Mouse (Mus musculus): ENCODE data around the gene Nipsnap2.
"Not testable (repeated sequence)": the region's sequence is repeated elsewhere in the genome, so short reads cannot be mapped to it uniquely, and the experiment has no call there.

Nipsnap2 gene

DNA sequence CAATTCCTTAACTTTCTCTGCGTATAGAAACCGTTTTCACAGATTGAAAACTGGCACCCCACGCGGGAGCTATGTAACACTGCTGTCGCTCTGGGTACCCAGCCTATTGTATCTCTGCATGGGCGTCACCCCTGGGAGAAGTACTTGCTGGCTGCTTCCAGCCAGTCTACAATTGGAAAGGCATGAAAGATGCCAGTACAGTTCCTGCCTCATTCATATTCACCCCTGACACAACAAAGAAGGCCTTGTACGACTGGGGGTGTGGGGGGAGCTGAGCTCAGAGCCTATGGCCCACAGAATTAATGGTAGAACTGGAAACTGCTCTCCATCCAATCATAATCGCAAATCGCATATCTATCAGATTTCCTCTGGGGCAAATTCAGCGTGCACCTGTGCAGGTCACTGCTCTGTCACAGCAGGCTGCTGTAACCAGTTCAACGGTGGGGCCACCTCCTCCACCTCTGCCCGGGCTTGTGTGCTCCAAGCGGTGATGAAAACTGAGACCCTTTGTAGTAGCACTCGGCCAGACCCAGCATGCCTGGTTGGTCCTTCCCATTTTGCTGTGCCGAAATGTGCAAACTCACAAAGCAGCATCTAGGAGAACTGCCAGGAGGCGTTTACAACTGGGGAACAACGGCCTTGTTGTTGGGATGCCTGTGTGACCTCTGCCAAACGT is 37.1 kb downstream of the Nipsnap2 start:
- no peak for DNase-seq (ENCODE audit: low read depth, low spot score)

DNA sequence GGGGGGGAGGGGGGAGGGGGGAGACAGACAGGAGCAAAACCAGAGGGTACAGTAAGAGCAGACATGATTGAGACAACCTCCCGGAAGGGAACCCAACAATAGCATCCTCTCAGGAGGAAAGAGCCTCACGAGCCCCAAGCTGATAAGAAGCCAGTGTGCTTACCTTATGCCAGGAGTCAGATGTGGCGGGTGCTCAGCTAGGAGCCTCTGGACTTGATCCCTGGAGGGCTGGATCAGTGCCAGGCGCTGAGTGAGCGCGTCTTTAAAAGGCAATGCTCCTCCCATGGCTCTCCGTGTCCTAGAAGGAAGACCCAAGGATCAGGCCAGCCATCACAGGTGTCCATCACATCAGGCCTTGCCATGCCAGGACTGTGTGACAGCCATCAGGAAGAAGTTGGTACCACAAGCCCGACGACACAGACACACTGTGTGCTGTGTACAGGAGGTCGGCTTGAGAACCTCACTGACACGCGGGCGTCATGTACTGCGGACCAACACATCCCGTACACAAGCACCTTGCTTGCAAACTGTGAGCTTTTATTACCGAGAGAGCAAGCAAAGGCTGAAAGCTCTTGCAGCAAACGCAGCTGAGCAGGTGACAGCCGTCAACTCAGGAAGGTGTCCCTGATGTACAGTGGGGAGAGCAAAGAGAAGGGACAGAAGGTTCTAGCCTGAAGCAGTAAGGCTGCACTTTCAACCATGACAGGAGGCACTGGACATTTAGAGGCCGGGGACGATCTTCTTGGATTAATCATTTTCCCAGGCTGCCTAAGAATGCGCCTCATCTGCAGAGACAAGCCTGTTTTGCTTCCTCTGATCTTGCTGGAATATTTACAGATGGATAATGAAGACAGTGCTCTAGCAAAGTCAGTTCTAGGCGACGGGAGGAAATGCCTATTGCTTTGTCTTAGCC is 45.8 kb downstream of the Nipsnap2 start:
- DNase-seq (ENCODE audit: low read depth, low spot score): no peak

DNA sequence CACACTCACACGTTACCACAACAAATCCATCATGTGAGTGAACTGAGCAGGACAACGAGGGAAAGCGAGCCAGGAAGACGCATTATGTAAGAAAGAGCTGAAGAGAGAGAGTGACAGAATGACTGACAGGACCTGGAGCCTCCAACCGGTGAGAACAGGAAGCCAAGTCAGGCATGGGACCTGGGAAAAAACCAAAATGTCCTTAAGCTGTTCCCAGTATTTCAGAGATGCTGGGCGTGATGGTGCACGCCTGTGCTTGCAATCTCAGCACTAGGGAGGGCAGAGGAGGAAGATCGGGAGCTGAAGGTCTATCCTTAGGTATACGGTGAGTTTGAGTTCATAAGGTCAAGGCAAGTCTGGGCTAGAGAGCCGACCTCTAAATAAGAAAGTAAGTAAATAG is 47.6 kb downstream of the Nipsnap2 start:
- no peak for DNase-seq (ENCODE audit: low read depth, low spot score)

DNA sequence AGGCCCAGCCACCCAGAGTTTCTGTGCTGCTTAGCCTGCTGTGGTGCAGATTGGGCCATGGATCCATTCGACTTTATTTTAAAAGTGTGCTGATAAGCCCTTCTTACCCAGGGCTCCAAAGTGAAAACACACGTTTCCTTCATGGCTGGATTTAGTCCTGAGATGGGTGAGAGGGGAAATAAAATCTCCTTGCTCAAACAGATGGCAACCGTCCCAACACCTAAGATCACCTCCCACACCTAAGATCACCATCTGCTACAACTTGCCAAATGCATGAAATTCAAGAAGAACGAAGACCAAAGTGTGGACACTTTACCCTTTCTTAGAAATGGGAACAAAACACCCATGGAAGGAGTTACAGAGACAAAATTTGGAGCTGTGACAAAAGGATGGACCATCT is 48.5 kb downstream of the Nipsnap2 start:
- DNase-seq (ENCODE audit: low read depth, low spot score): not testable (repeated sequence)

DNA sequence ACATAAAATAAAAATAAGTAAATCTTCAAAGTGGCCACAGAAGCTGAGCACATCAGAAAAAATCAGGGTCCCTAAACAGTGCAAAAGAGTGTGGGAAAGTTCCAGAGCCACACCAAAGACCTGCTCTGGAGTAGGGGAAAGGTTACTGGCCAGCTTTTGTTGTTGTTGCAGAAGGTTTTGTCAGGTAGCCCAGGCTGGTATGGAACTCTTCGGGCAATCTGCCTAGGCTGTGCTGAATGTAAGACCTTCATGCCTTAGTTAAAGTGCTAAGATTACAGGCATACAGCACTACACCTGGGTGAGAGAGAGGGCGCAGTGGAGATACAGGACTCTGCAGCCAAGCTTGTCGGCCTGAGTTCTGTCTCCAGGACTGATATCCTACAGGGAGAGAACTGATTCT is 49.8 kb downstream of the Nipsnap2 start:
- DNase-seq (ENCODE audit: low read depth, low spot score): no peak

DNA sequence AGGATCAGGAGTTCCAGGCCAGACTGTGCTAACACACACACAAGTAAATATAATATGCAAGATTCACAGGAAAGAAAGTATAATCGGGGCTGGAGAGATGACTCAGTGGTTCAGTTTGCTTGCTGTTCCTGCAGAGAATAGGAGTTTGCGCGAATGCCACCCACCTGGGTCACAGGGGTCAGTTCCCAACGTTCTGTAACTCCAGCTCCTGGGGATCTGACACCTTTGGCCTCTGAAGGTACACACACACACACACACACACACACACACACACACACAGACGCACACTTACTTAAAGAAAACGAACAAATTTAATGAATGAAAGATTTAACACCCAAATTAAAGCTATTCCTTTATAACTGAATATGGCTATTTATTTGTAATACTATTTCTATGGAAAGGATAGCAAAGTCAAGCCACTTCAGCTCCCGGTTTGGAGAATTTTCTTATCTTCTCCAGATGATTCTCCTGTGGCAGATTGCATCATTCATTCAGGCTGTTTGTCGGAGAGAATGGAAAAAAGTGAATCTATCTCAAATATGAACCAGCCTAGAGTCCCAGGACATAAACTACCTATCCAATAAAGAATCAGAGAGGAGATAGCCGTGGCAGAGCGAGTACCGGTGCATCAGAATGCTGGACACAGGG is 53.6 kb downstream of the Nipsnap2 start:
- DNase-seq (ENCODE audit: low read depth, low spot score): peak; percentile 44

DNA sequence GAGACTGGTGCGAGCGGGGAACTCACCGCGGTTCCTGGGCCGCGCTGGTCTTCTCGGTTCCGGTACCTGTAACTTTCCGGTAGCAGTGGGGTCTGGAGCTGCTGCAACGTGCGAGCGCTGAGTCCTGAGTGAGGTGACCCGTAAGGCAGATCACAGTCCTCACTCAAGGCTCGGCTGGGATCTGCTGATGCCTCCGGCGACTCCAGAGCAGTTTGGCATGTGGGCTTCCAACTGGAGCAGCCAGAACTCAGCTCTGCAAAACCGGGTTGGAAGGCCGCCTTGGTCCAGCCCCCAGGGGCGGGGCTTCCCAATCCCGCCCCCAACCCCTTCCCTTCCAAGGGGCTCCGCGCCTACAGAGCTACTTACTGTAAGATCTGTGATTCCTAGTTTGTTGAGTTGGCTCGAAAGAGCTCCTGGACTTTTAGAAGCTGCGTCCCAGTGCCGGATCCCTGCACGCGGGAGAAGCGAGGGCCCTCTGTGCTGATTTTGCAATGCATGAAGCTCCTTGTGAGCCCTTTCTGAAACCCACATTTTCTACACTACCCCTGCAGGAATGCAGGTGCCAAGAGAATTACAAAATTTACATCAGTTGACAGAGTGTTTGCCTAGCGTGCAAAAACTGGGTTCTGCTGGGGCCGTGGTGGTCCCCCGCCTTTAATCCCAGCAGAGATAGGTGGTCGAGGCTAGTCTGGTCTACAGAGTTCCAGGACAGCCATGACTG is 54.3 kb downstream of the Nipsnap2 start:
- DNase-seq (ENCODE audit: low read depth, low spot score): peak; percentile 90

DNA sequence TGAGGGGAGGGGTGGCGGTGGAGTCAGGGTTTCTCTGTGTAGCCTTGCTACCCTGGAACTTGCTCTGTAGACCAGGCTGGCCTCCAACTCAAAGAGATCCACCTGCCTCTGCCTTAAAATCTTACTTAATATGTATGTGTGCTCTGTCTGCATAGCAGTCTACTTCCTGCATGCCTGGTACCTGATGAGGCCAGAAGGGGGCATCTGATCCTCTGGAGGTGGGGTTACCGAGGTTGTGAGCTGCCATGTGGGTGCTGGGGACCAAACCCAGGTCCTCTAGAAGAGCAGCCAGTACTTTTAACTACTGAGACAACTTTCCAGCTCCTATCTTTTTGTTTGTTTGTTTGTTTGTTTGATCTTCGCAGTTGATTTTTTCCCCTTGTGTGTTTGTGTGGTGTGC is 55.3 kb downstream of the Nipsnap2 start:
- DNase-seq (ENCODE audit: low read depth, low spot score): no peak

DNA sequence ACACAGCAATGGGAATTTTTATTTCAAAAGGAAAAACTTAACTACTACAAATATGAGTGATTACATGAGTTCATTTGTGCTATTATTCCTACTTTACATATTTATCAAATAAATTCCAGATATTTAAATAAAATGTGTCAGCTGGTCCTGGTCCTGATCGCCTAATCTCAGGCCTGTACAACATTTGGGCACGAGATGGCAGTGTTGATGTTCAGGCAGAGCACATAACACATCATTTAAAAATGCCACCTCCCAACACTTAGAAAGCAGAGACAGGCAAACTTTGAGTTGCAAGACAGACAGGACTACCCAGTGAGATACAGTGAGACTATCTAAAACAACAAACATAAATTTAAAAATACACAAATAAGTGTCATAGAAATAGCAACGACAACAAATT is 57.3 kb downstream of the Nipsnap2 start:
- peak; percentile 88 for DNase-seq (ENCODE audit: low read depth, low spot score)

DNA sequence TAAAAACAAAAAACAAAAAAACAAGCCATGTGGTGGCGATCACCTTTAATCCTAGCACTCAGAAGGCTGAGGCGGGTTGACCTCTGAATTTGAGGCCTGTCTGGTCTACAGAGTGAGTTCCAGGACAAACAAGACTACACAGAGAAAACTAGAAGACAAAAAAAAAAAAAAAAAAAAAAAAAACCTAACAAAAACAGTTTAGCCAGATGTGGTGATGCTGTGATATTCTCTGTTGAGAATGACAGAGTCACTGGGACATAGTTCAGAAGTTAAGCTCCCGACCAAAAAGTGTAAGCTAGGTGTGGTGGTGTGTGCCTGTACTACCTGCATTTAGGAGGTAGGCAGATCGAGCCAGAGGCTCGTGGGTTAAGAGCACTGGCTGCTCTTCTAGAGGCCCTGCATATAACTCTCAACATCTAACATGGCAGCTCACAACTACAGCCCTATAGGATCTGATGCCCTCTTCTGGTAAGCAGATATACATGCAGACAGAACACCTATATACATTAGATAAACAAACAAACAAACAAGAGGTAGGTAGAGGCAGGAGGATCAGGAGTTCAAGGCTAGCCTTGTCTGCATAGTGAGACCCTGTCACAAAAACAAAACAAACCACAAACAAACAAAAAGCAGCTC is 60.5 kb downstream of the Nipsnap2 start:
- DNase-seq (ENCODE audit: low read depth, low spot score): peak; percentile 19

DNA sequence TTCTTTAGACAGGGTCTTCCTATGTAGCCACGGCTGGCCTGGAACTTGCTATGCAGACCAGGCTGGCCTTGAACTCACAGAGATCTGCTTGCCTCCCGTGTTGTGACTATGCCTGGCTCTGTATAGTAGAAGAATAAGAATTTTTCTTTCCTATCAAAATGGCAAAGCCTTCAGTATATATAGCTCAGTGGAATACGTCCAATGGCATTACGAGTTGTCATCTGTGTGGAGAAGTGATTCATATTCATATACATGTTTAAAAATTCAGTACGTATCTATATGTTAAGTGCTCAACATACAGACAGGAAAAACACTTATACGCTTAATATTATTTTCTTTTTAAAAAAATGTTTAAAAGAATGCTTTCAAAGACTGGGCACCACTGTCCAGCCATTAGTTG is 61.3 kb downstream of the Nipsnap2 start:
- DNase-seq (ENCODE audit: low read depth, low spot score): no peak

DNA sequence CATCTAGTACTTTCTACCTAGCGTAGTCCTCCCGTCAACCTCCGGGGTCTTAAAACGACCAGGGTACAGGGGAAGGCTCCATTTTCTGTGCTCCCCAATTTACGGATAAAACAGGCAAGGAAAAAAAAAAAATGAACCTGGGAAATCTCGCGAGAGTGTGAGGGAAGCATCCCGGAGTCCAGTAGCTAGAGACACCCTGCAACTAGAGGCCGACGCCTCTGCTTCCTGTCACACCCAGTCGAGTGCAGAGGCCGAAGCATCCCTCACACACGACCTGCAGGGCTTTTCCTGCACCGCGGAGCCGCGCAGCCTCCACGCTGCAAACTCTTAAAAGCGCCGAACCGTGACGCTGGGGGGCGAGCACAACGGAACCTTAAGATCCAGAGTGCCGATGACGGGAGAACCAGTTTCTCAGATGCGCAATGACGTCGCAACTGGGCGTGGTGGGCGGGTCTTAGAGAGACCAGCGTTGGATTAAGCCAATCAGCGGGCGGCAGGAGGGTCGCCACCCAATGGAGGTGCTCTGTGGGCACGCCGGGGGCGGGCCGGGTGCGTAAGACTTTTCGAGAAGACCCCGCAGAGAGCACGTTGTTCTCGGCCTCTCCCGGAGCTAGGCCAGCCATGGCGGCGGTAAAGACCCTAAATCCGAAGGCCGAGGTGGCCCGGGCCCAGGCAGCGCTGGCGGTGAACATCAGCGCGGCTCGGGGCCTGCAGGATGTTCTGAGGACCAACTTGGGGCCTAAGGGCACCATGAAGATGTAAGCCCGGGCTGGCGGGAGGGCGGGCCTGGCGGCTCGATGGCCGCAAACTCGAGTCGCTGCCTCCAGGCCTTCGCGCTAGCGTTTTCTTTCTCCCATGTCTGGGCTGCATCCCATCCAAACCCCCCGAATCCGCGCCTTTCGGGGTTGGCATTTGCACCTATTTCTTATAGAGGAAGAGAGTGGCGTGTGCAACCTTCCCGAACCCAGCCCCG is 62.2 kb downstream of the Nipsnap2 start, which contains the start of gene Psph:
TSS of gene Psph (minus strand) at position 632 of the 973 bp plus-strand sequence.
- DNase-seq (ENCODE audit: low read depth, low spot score): peak; percentile 100

DNA sequence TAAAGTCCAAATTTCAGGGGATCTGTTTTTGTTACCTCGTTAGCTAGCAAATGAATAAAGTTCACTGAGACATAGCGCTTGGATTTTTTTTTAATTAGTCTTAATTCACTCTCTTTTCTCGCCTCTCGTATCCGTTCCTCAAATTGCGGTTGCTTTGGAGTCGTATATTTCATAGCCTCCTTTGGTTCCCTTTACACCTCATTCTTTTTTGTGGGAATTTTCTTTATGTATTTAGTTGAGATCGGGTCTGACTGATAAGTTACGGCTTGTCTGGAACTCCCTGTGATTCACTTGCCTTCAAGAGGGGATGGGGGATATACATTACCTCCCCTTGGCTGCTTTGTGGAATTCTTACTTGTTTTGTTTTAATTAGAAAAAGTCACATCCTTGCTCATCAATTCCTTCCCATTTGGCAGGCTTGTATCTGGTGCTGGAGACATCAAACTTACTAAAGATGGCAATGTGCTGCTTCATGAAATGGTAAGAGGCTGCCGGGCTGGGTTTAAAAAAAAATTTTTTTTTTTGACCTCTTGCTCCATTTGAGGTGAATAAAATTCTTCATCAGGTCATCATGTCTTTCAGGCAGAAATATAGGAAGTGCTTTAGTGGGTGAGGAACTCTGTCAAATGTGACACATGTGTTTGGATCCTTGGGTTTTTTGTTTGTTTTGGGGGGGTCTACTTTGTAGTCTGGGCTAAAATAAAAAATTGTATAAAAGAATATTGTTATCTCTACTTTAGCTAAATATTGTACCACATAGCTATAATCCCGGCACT is 63.1 kb downstream of the Nipsnap2 start:
- DNase-seq (ENCODE audit: low read depth, low spot score): no peak

DNA sequence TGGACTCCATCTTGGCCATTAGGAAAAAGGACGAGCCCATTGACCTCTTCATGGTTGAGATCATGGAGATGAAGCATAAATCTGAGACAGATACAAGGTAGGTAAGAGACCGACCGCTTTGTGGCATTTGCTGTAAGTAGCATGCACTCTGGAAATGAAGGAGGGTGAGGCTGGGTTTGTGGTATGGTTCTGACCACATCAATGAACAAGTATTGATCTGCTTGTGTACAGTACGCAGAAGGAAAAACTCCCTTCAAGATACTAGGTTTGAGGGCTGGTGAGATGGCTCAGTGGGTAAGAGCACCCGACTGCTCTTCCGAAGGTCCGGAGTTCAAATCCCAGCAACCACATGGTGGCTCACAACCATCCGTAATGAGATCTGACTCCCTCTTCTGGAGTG is 65.7 kb downstream of the Nipsnap2 start:
- not testable (repeated sequence) for DNase-seq (ENCODE audit: low read depth, low spot score)

Measured in 3T3-L1 (cell line).